Mouse (Mus musculus): Measurements from ENCODE around the gene Gm6588. TPM values are rescaled to one million over a fixed set of nuclear protein-coding genes. Genes with fewer than 3 reads are reported as not detected.

Gm6588 gene
- polyA plus RNA-seq, 1 experiment: not detected

- Histone ChIP-seq H3K4me3 (ENCODE audit: extremely low read depth, insufficient read depth, insufficient read length) (no peak overlapping the region), H3K4me1 (ENCODE audit: control insufficient read depth, insufficient read depth, insufficient read length) (no peaks in the 10 kb centered on the region), H3K36me3 (ENCODE audit: control insufficient read depth, insufficient read depth, low read length) (no peaks in the 10 kb centered on the region), H3K27ac (ENCODE audit: insufficient read depth, low read length) (no peak overlapping the region), H3K27me3 (ENCODE audit: control insufficient read depth, insufficient read depth, low read length) (no peaks in the 10 kb centered on the region)
- no peak for TF ChIP-seq POLR2A (IDR thresholded peaks at IDR 0.05; ENCODE audit: low read depth, low read length)
- no peak for TF ChIP-seq CTCF (IDR thresholded peaks at IDR 0.05; ENCODE audit: extremely low read depth, insufficient read depth, insufficient read length, insufficient replicate concordance)
- 88% methylated on average over 5 of the region's 5 CpGs for WGBS
- DNase-seq (ENCODE audit: low read depth in 1 of 2, low spot score in 2 of 2): no peak
Observed at GRCm38 (mm10) chr5:112432033-112432432, 17.2 kb upstream of the Gm6588 start.

GRCm38 (mm10) chr5:112433004-112433403 lies 16.2 kb upstream of the Gm6588 start:
- peak; percentile 14 to 57 for DNase-seq (ENCODE audit: low read depth in 1 of 2, low spot score in 2 of 2)
- H3K4me3 ChIP-seq (ENCODE audit: extremely low read depth, insufficient read depth, insufficient read length): no peak overlapping the region
- H3K27me3 ChIP-seq (ENCODE audit: control insufficient read depth, insufficient read depth, low read length): no peaks in the 10 kb centered on the region

GRCm38 (mm10) chr5:112438535-112438934 lies 10.7 kb upstream of the Gm6588 start:
- no peak for TF ChIP-seq CTCF (IDR thresholded peaks at IDR 0.05; ENCODE audit: extremely low read depth, insufficient read depth, insufficient read length, insufficient replicate concordance)
- TF ChIP-seq POLR2A (IDR thresholded peaks at IDR 0.05; ENCODE audit: low read depth, low read length): no peak
- H3K4me1 ChIP-seq (ENCODE audit: control insufficient read depth, insufficient read depth, insufficient read length): no peaks in the 10 kb centered on the region
- no peak overlapping the region for H3K4me3 ChIP-seq (ENCODE audit: extremely low read depth, insufficient read depth, insufficient read length)
- DNase-seq (ENCODE audit: low read depth in 1 of 2, low spot score in 2 of 2): no peak
- no peaks in the 10 kb centered on the region for H3K36me3 ChIP-seq (ENCODE audit: control insufficient read depth, insufficient read depth, low read length)
- H3K27ac ChIP-seq (ENCODE audit: insufficient read depth, low read length): no peak overlapping the region
- no peaks in the 10 kb centered on the region for H3K27me3 ChIP-seq (ENCODE audit: control insufficient read depth, insufficient read depth, low read length)
- 73% methylated on average over 10 of the region's 10 CpGs for WGBS

More at GRCm38 (mm10) chr5:112433004-112433403, 16.2 kb upstream of the Gm6588 start:
- 3% methylated on average over 8 of the region's 8 CpGs for WGBS
- Histone ChIP-seq H3K36me3 (ENCODE audit: control insufficient read depth, insufficient read depth, low read length) (no peaks in the 10 kb centered on the region), H3K27ac (ENCODE audit: insufficient read depth, low read length) (no peak overlapping the region), H3K4me1 (ENCODE audit: control insufficient read depth, insufficient read depth, insufficient read length) (no peaks in the 10 kb centered on the region)
- peak; percentile 64; the same call in 1 of the 2 replicates for TF ChIP-seq CTCF (IDR thresholded peaks at IDR 0.05; ENCODE audit: extremely low read depth, insufficient read depth, insufficient read length, insufficient replicate concordance)
- TF ChIP-seq POLR2A (IDR thresholded peaks at IDR 0.05; ENCODE audit: low read depth, low read length): no peak

- H3K27ac ChIP-seq (ENCODE audit: insufficient read depth, low read length): no peak overlapping the region
- H3K27me3 ChIP-seq (ENCODE audit: control insufficient read depth, insufficient read depth, low read length): no peaks in the 10 kb centered on the region
- DNase-seq (ENCODE audit: low read depth in 1 of 2, low spot score in 2 of 2): no peak
- no peak overlapping the region for H3K4me3 ChIP-seq (ENCODE audit: extremely low read depth, insufficient read depth, insufficient read length)
- 37% methylated on average over 9 of the region's 9 CpGs for WGBS
- H3K4me1 ChIP-seq (ENCODE audit: control insufficient read depth, insufficient read depth, insufficient read length): no peaks in the 10 kb centered on the region
- H3K36me3 ChIP-seq (ENCODE audit: control insufficient read depth, insufficient read depth, low read length): no peaks in the 10 kb centered on the region
- TF ChIP-seq POLR2A (IDR thresholded peaks at IDR 0.05; ENCODE audit: low read depth, low read length) (no peak), CTCF (IDR thresholded peaks at IDR 0.05; ENCODE audit: extremely low read depth, insufficient read depth, insufficient read length, insufficient replicate concordance) (no peak)
Observed at GRCm38 (mm10) chr5:112453088-112453487, 3.9 kb downstream of the Gm6588 start.

GRCm38 (mm10) chr5:112454966-112455555 lies 5.8 kb downstream of the Gm6588 start:
- no peaks in the 10 kb centered on the region for H3K36me3 ChIP-seq (ENCODE audit: control insufficient read depth, insufficient read depth, low read length)
- no peaks in the 10 kb centered on the region for H3K27me3 ChIP-seq (ENCODE audit: control insufficient read depth, insufficient read depth, low read length)
- WGBS: 55% methylated on average over 12 of the region's 12 CpGs
- no peak for TF ChIP-seq POLR2A (IDR thresholded peaks at IDR 0.05; ENCODE audit: low read depth, low read length)
- no peak for TF ChIP-seq CTCF (IDR thresholded peaks at IDR 0.05; ENCODE audit: extremely low read depth, insufficient read depth, insufficient read length, insufficient replicate concordance)
- no peak overlapping the region for H3K4me3 ChIP-seq (ENCODE audit: extremely low read depth, insufficient read depth, insufficient read length)
- no peak overlapping the region for H3K27ac ChIP-seq (ENCODE audit: insufficient read depth, low read length)
- H3K4me1 ChIP-seq (ENCODE audit: control insufficient read depth, insufficient read depth, insufficient read length): no peaks in the 10 kb centered on the region
- no peak for DNase-seq (ENCODE audit: low read depth in 1 of 2, low spot score in 2 of 2)

DNA sequence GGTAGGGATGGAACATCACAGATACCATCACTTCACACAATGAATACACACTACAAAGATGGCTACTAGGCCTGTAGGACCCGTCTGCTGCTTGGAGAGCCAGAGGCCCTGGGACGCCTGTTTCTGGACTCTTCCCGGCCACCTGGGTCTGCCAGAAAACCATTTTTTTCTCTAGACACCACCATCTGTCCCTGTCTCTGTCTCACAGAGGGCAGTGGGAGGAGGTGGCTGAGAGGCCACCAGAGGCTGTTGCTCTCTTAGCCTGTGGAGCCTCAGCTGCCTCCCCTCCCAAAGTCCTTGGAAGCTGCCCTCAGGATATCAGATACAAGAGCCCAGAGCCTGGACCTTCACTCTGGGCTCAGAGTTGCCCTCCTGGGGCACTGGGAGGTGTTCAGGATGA lies 10.7 kb downstream of the Gm6588 start:
- Histone ChIP-seq H3K27me3 (ENCODE audit: control insufficient read depth, insufficient read depth, low read length) (no peaks in the 10 kb centered on the region), H3K27ac (ENCODE audit: insufficient read depth, low read length) (no peak overlapping the region), H3K36me3 (ENCODE audit: control insufficient read depth, insufficient read depth, low read length) (no peaks in the 10 kb centered on the region), H3K4me1 (ENCODE audit: control insufficient read depth, insufficient read depth, insufficient read length) (no peaks in the 10 kb centered on the region), H3K4me3 (ENCODE audit: extremely low read depth, insufficient read depth, insufficient read length) (no peak overlapping the region)
- TF ChIP-seq CTCF (IDR thresholded peaks at IDR 0.05; ENCODE audit: extremely low read depth, insufficient read depth, insufficient read length, insufficient replicate concordance): no peak
- TF ChIP-seq POLR2A (IDR thresholded peaks at IDR 0.05; ENCODE audit: low read depth, low read length): no peak
- DNase-seq (ENCODE audit: low read depth in 1 of 2, low spot score in 2 of 2): no peak
- 85% methylated on average over 3 of the region's 3 CpGs for WGBS

- no peak for TF ChIP-seq POLR2A (IDR thresholded peaks at IDR 0.05; ENCODE audit: low read depth, low read length)
- TF ChIP-seq CTCF (IDR thresholded peaks at IDR 0.05; ENCODE audit: extremely low read depth, insufficient read depth, insufficient read length, insufficient replicate concordance): no peak
- H3K36me3 ChIP-seq (ENCODE audit: control insufficient read depth, insufficient read depth, low read length): no peaks in the 10 kb centered on the region
- no peaks in the 10 kb centered on the region for H3K27me3 ChIP-seq (ENCODE audit: control insufficient read depth, insufficient read depth, low read length)
- H3K27ac ChIP-seq (ENCODE audit: insufficient read depth, low read length): no peak overlapping the region
- no peak for DNase-seq (ENCODE audit: low read depth in 1 of 2, low spot score in 2 of 2)
- no peaks in the 10 kb centered on the region for H3K4me1 ChIP-seq (ENCODE audit: control insufficient read depth, insufficient read depth, insufficient read length)
- H3K4me3 ChIP-seq (ENCODE audit: extremely low read depth, insufficient read depth, insufficient read length): no peak overlapping the region
- 70% methylated on average over 6 of the region's 6 CpGs for WGBS
Observed at GRCm38 (mm10) chr5:112466331-112466730, 17.1 kb downstream of the Gm6588 start.
